Mouse (Mus musculus): Measurements from ENCODE around the gene Icam2. TPM values are rescaled to one million over a fixed set of nuclear protein-coding genes. Genes with fewer than 3 reads are reported as not detected.

Icam2 gene
- total and polyA plus RNA-seq, 3 experiments = 3.4 to 42.6 (median 3.7) TPM

DNA sequence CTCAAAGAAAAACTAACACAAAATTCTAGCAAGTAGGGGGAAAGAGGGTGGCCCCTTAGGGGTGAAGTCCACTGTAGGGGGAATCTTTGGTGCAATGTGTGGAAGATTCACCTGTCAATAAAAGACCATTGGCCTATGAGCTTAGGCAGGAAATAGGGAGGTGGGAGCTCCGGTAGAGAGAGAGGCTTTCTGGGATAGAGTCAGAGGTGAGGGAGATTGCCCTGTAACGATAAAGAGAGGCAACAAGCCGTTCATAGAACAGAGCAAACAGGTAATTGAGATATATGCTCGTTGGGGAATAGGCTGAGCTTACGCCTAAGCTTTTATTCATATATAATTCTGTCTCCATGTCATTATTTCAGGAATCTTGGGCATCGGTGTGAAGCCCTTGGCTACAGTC, 855 bp downstream of the Icam2 start:
- Histone ChIP-seq H3K9me3 (replicated peaks) (no peaks in the 10 kb centered on the region), H3K27me3 (ENCODE audit: insufficient read depth, low read length) (peaks cover 14% of the 10 kb centered on the region), H3K4me3 (ENCODE audit: low read depth, low read length) (no peak overlapping the region), H3K36me3 (replicated peaks) (no peaks in the 10 kb centered on the region), H3K4me1 (ENCODE audit: insufficient read depth, low read depth, low read length) (peaks cover 21% of the 10 kb centered on the region)
- TF ChIP-seq POLR2AphosphoS5 (IDR thresholded peaks at IDR 0.05; ENCODE audit: insufficient replicate concordance, low read depth, low read length) (no peak), GATA1 (IDR thresholded peaks at IDR 0.05; ENCODE audit: borderline replicate concordance, low read length) (no peak), CTCF (IDR thresholded peaks at IDR 0.05; ENCODE audit: low read depth, low read length) (no peak), TAL1 (conservative IDR thresholded peaks at IDR 0.05; ENCODE audit: low read depth, low read length) (no peak), GATA2 (IDR thresholded peaks at IDR 0.05; ENCODE audit: borderline replicate concordance, low read depth, low read length) (no peak)
- DNase-seq (ENCODE audit: low spot score) (no peak), ATAC-seq (ENCODE audit: extremely low read depth, insufficient number of reproducible peaks, low FRiP score, poor library complexity, severe bottlenecking) (no peak)

DNA sequence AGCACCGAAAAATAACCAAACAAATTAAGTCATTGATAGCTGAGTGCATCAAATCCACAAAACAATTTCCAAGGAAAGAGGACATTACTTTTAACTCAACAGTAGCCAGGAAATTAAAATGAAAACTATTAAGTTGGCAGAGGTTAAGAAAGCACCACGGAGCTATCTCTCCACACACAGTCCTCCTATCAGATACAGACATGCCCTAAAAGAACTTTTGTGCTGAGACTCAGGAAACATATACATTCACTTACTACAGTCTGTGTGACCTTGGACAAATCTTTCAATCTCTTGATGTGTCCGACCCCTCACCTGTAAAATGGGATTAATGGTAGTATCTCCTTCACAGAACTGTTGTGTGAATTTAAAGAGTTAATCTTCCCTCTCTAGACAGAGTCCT, 1.5 kb downstream of the Icam2 start:
- Histone ChIP-seq H3K9me3 (replicated peaks) (no peaks in the 10 kb centered on the region), H3K27me3 (ENCODE audit: insufficient read depth, low read length) (peaks cover 20% of the 10 kb centered on the region), H3K36me3 (replicated peaks) (no peaks in the 10 kb centered on the region), H3K4me3 (ENCODE audit: low read depth, low read length) (no peak overlapping the region), H3K4me1 (ENCODE audit: insufficient read depth, low read depth, low read length) (peaks cover 23% of the 10 kb centered on the region)
- DNase-seq (ENCODE audit: low spot score) = no peak
- TF ChIP-seq GATA2 (IDR thresholded peaks at IDR 0.05; ENCODE audit: borderline replicate concordance, low read depth, low read length) = no peak
- TF ChIP-seq POLR2AphosphoS5 (IDR thresholded peaks at IDR 0.05; ENCODE audit: insufficient replicate concordance, low read depth, low read length) = no peak
- no peak for TF ChIP-seq CTCF (IDR thresholded peaks at IDR 0.05; ENCODE audit: low read depth, low read length)
- TF ChIP-seq TAL1 (conservative IDR thresholded peaks at IDR 0.05; ENCODE audit: low read depth, low read length) = no peak
- no peak for TF ChIP-seq GATA1 (IDR thresholded peaks at IDR 0.05; ENCODE audit: borderline replicate concordance, low read length)
- no peak for ATAC-seq (ENCODE audit: extremely low read depth, insufficient number of reproducible peaks, low FRiP score, poor library complexity, severe bottlenecking)

DNA sequence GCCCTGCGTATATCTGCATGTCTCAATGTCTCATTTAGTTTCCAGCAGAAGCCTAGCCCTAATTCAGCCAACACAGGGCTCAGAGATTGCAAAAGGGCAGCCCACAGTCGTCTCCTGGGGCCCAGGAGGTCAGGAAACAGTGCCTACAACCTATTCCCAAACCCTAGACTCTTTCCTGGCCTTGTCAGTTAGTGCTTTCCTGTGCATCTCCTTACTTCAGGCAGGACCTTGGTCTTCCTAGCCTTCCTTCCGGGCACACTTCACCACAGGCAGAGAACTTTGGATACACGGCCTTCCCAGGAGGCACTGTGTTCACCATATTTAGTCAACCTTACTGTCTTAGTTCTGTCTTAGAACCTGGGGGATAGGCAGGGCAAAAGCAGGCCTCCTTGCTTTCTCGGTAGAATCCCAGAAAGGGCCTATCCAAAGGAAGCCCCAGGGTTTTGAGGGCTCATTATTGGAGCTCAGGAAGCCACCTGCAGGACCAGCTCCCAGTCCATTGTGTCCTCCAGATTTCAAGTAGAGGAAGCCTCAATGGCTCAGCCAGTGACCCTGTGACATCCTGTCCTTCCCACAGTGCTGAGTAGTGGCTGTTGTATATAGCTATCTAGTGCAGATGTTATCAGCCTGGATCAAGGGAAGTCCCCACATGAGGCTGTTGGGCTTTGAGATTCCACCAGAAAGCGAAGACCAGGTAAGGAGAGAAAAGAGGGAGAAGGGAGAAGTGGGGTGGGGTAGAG, 4.7 kb downstream of the Icam2 start:
- TF ChIP-seq CTCF (IDR thresholded peaks at IDR 0.05; ENCODE audit: low read depth, low read length) (no peak), GATA2 (IDR thresholded peaks at IDR 0.05; ENCODE audit: borderline replicate concordance, low read depth, low read length) (no peak), GATA1 (IDR thresholded peaks at IDR 0.05; ENCODE audit: borderline replicate concordance, low read length) (no peak), POLR2AphosphoS5 (IDR thresholded peaks at IDR 0.05; ENCODE audit: insufficient replicate concordance, low read depth, low read length) (no peak), TAL1 (conservative IDR thresholded peaks at IDR 0.05; ENCODE audit: low read depth, low read length) (no peak)
- Histone ChIP-seq H3K9me3 (replicated peaks) (no peaks in the 10 kb centered on the region), H3K4me3 (ENCODE audit: low read depth, low read length) (no peak overlapping the region), H3K27me3 (ENCODE audit: insufficient read depth, low read length) (peaks cover 48% of the 10 kb centered on the region), H3K4me1 (ENCODE audit: insufficient read depth, low read depth, low read length) (peaks cover 19% of the 10 kb centered on the region), H3K36me3 (replicated peaks) (no peaks in the 10 kb centered on the region)
- DNase-seq (ENCODE audit: low spot score) (no peak), ATAC-seq (ENCODE audit: extremely low read depth, insufficient number of reproducible peaks, low FRiP score, poor library complexity, severe bottlenecking) (no peak)

DNA sequence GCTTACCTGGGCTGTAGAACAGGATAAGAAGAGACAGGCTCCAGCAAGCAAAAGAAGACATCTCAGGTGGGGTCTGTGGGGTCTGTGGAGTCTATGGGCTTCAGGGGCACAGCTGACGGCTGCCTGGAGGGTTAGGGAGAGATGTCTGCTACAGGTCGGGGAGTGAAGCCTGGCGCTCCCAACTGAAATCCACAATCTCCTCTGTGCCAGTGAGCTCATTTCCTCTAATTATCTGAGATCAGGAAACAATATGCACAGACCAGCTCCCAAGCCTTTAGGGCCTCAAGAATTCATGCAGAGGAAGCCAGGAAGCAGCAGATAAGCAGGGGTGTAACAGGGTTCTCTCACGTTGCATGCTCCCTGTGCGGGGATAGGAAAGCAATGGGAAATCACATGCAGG, 5.5 kb downstream of the Icam2 start:
- TF ChIP-seq POLR2AphosphoS5 (IDR thresholded peaks at IDR 0.05; ENCODE audit: insufficient replicate concordance, low read depth, low read length) (no peak), GATA2 (IDR thresholded peaks at IDR 0.05; ENCODE audit: borderline replicate concordance, low read depth, low read length) (no peak), TAL1 (conservative IDR thresholded peaks at IDR 0.05; ENCODE audit: low read depth, low read length) (no peak)
- Histone ChIP-seq H3K36me3 (replicated peaks) (no peaks in the 10 kb centered on the region), H3K4me3 (ENCODE audit: low read depth, low read length) (no peak overlapping the region), H3K4me1 (ENCODE audit: insufficient read depth, low read depth, low read length) (peaks cover 11% of the 10 kb centered on the region; the same call in 1 of the 2 replicates), H3K27me3 (ENCODE audit: insufficient read depth, low read length) (peaks cover 55% of the 10 kb centered on the region), H3K9me3 (replicated peaks) (no peaks in the 10 kb centered on the region)
- peak; percentile 61 for ATAC-seq (ENCODE audit: extremely low read depth, insufficient number of reproducible peaks, low FRiP score, poor library complexity, severe bottlenecking)
- DNase-seq (ENCODE audit: low spot score) = no peak

DNA sequence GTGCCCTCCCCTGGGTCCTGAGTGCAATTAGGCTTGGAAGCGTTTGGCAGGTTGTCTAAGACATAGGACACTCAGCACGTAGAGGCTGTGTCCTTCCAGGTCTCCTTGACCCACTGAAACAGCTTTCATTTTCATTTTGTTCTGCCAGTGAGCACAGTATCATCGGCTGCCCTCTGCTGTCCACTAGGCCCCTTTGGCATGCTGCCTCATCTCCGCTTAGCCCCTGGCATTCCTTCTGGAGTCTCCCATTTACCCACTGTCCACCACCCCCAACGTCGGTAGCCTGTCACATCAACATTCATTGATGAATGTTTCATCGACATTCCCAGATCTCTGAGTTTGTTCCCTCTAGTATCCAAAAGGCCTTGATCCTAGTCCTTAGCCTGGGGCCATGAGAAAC, 6.0 kb downstream of the Icam2 start:
- Histone ChIP-seq H3K4me1 (ENCODE audit: insufficient read depth, low read depth, low read length) (peaks cover 10% of the 10 kb centered on the region; the same call in 1 of the 2 replicates), H3K27me3 (ENCODE audit: insufficient read depth, low read length) (peaks cover 61% of the 10 kb centered on the region), H3K36me3 (replicated peaks) (no peaks in the 10 kb centered on the region), H3K4me3 (ENCODE audit: low read depth, low read length) (no peak overlapping the region), H3K9me3 (replicated peaks) (no peaks in the 10 kb centered on the region)
- TF ChIP-seq GATA1 (IDR thresholded peaks at IDR 0.05; ENCODE audit: borderline replicate concordance, low read length) (no peak), GATA2 (IDR thresholded peaks at IDR 0.05; ENCODE audit: borderline replicate concordance, low read depth, low read length) (no peak), CTCF (IDR thresholded peaks at IDR 0.05; ENCODE audit: low read depth, low read length) (no peak), POLR2AphosphoS5 (IDR thresholded peaks at IDR 0.05; ENCODE audit: insufficient replicate concordance, low read depth, low read length) (no peak), TAL1 (conservative IDR thresholded peaks at IDR 0.05; ENCODE audit: low read depth, low read length) (no peak)
- DNase-seq (ENCODE audit: low spot score) (no peak), ATAC-seq (ENCODE audit: extremely low read depth, insufficient number of reproducible peaks, low FRiP score, poor library complexity, severe bottlenecking) (no peak)

DNA sequence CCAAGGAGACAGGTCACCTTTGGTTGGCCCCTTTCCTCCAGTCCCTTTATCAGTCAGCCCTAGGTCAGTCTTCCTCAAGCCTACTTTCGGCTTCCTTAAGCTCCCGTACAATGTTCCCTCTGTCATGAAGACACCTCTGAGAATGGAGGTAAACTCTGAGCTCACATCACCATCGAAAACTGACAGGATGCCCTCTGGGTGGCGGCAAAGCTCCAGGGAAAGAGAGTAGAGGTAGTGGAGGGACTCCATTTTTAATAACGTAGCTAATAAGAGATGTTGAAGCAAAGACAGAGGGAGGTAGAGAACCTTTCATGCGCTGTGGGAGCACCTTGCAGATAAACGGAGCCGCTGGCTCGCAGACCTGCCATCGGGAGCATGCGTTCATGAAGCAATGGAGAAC, 6.9 kb downstream of the Icam2 start:
- TF ChIP-seq POLR2AphosphoS5 (IDR thresholded peaks at IDR 0.05; ENCODE audit: insufficient replicate concordance, low read depth, low read length) = no peak
- TF ChIP-seq GATA1 (IDR thresholded peaks at IDR 0.05; ENCODE audit: borderline replicate concordance, low read length) = no peak
- no peak for TF ChIP-seq GATA2 (IDR thresholded peaks at IDR 0.05; ENCODE audit: borderline replicate concordance, low read depth, low read length)
- TF ChIP-seq CTCF (IDR thresholded peaks at IDR 0.05; ENCODE audit: low read depth, low read length) = no peak
- TF ChIP-seq TAL1 (conservative IDR thresholded peaks at IDR 0.05; ENCODE audit: low read depth, low read length) = no peak
- no peak overlapping the region for H3K4me3 ChIP-seq (ENCODE audit: low read depth, low read length)
- ATAC-seq (ENCODE audit: extremely low read depth, insufficient number of reproducible peaks, low FRiP score, poor library complexity, severe bottlenecking) = no peak

More for the DNA sequence above, 6.9 kb downstream of the Icam2 start:
- peaks cover 10% of the 10 kb centered on the region; the same call in 1 of the 2 replicates for H3K4me1 ChIP-seq (ENCODE audit: insufficient read depth, low read depth, low read length)
- no peaks in the 10 kb centered on the region for H3K9me3 ChIP-seq (replicated peaks)
- H3K36me3 ChIP-seq (replicated peaks) = no peaks in the 10 kb centered on the region
- DNase-seq (ENCODE audit: low spot score) = no peak
- H3K27me3 ChIP-seq (ENCODE audit: insufficient read depth, low read length) = peaks cover 69% of the 10 kb centered on the region

Measured in G1E (cell line).